Mouse (Mus musculus) heart, adult 2 months (tissue): ENCODE measurements at regions not wholly inside any gene's neighbourhood (a gene's known extent, or its start where the extent isn't known, plus 50 kb on each side); places are given as distances from the start of the nearest gene placed in this dataset.
A peak's percentile ranks its signal among the peaks of the same experiment; 100 is the strongest.

Source experiments
- DNase-seq, 2 experiments: peaks; one replicate each; pipeline ENCODE4 v3.0.0; 2021
- H3K27ac ChIP-seq: fragments of 200-600 bp; 2 replicates; pipeline ENCODE4 v1.8.1; 2022
- H3K27me3 ChIP-seq: fragments of 200-500 bp; 2 replicates; pipeline ENCODE4 v1.6.1; 2012; ENCODE audit warnings: mild to moderate bottlenecking, low read length, inconsistent platforms, mixed read lengths; ENCODE audit not compliant: control insufficient read depth, insufficient read depth
- H3K36me3 ChIP-seq: fragments of 200-500 bp; 2 replicates; pipeline ENCODE4 v1.6.1; 2012; ENCODE audit warnings: low read length, inconsistent platforms; ENCODE audit not compliant: control insufficient read depth, insufficient read depth
- H3K4me1 ChIP-seq: fragments of 200-500 bp; 2 replicates; pipeline ENCODE4 v1.6.1; 2011; ENCODE audit warnings: low read length; ENCODE audit not compliant: control insufficient read depth, insufficient read depth
- H3K4me3 ChIP-seq: fragments of 200-600 bp; 2 replicates; pipeline ENCODE4 v1.8.1; 2022
- H3K79me2 ChIP-seq: fragments of 200-500 bp; replicated peaks from 2 replicates; pipeline ENCODE4 v1.6.1; 2012; ENCODE audit warnings: mild to moderate bottlenecking, inconsistent platforms, low read length, moderate library complexity, mixed read lengths; ENCODE audit not compliant: control insufficient read depth, insufficient read depth
- H3K9ac ChIP-seq: fragments of 200-500 bp; 2 replicates; pipeline ENCODE4 v1.6.1; 2012; ENCODE audit warnings: low read depth, mild to moderate bottlenecking, control low read depth, inconsistent platforms, low read length, mixed read lengths
- CTCF ChIP-seq: fragments of 200-600 bp; IDR thresholded peaks from 2 replicates; pipeline ENCODE4 v1.8.1; 2022; ENCODE audit warnings: antibody characterized with exemption, mild to moderate bottlenecking, moderate library complexity
- EP300 ChIP-seq: fragments of 200-500 bp; IDR thresholded peaks from 2 replicates; pipeline ENCODE4 v1.6.1; 2011; ENCODE audit warnings: low read depth, low read length, control low read depth; ENCODE audit not compliant: insufficient read depth
- POLR2A ChIP-seq: fragments of 200-500 bp; IDR thresholded peaks from 2 replicates; pipeline ENCODE4 v1.6.1; 2011; ENCODE audit warnings: mild to moderate bottlenecking, low read depth, low read length, control low read depth; ENCODE audit not compliant: insufficient read depth
- WGBS: fragments of 180-500 bp; shearing (Covaris S2); methylation state at CpG from one replicate; pipeline ENCODE4 v1.1.7; 2018; 5-methylcytosine and 5-hydroxymethylcytosine counted together
- intact Hi-C: fragments of 180-260 bp; cut with DNase I; formaldehyde crosslinking; loops from one replicate; pipeline ENCODE4 v1.15.1; 2025

- Histone ChIP-seq H3K79me2 (no peaks in the 10 kb centered on the region), H3K27me3 (no peaks in the 10 kb centered on the region), H3K4me3 (no peak overlapping the region), H3K27ac (no peak overlapping the region), H3K9ac (no peak overlapping the region), H3K36me3 (no peaks in the 10 kb centered on the region), H3K4me1 (no peaks in the 10 kb centered on the region)
- no peak for DNase-seq
- intact Hi-C loops = no loop called here
- 43% methylated on average over 5 of the region's 5 CpGs for WGBS
- TF ChIP-seq EP300 (no peak), POLR2A (no peak), CTCF (no peak)
Measured at GRCm38 (mm10) chr17:64229225-64229976, 102.3 kb downstream of the Pja2 start.

GRCm38 (mm10) chr17:64214599-64214998, 117.1 kb downstream of the Pja2 start:
- DNase-seq = peak; percentile 32 to 46
- Histone ChIP-seq H3K27me3 (no peaks in the 10 kb centered on the region), H3K79me2 (no peaks in the 10 kb centered on the region), H3K36me3 (no peaks in the 10 kb centered on the region), H3K4me3 (no peak overlapping the region), H3K27ac (0 out of 2 replicates have a peak overlapping the region, but pooled peaks have one; percentile 21), H3K4me1 (peaks cover 2% of the 10 kb centered on the region; the same call in 1 of the 2 replicates), H3K9ac (no peak overlapping the region)
- intact Hi-C loops = no loop called here
- TF ChIP-seq POLR2A = no peak
- TF ChIP-seq EP300 = 0 out of 2 replicates have a peak, but pooled peaks have one; percentile 27
- 17% methylated on average over 7 of the region's 7 CpGs for WGBS

- no peak overlapping the region for H3K9ac ChIP-seq
- H3K27me3 ChIP-seq = no peaks in the 10 kb centered on the region
- no peak for DNase-seq
- H3K79me2 ChIP-seq = no peaks in the 10 kb centered on the region
- intact Hi-C loops = no loop called here
- no peak overlapping the region for H3K4me3 ChIP-seq
- no peaks in the 10 kb centered on the region for H3K36me3 ChIP-seq
- 91% methylated on average over 4 of the region's 4 CpGs for WGBS
- H3K4me1 ChIP-seq = peaks cover 2% of the 10 kb centered on the region; the same call in 1 of the 2 replicates
- no peak for TF ChIP-seq CTCF
- no peak for TF ChIP-seq EP300
- TF ChIP-seq POLR2A = no peak
- no peak overlapping the region for H3K27ac ChIP-seq
Measured at GRCm38 (mm10) chr17:64213251-64213650, 118.5 kb downstream of the Pja2 start.

GRCm38 (mm10) chr17:64211281-64211680, 120.4 kb downstream of the Pja2 start:
- H3K4me3 ChIP-seq = no peak overlapping the region
- no peak for DNase-seq
- H3K9ac ChIP-seq = no peak overlapping the region
- no peaks in the 10 kb centered on the region for H3K79me2 ChIP-seq
- H3K36me3 ChIP-seq = no peaks in the 10 kb centered on the region
- H3K4me1 ChIP-seq = peaks cover 2% of the 10 kb centered on the region; the same call in 1 of the 2 replicates
- intact Hi-C loops = no loop called here
- no peak overlapping the region for H3K27ac ChIP-seq
- TF ChIP-seq CTCF (no peak), POLR2A (no peak), EP300 (no peak)
- H3K27me3 ChIP-seq = no peaks in the 10 kb centered on the region
- 96% methylated on average over 8 of the region's 8 CpGs for WGBS

DNA sequence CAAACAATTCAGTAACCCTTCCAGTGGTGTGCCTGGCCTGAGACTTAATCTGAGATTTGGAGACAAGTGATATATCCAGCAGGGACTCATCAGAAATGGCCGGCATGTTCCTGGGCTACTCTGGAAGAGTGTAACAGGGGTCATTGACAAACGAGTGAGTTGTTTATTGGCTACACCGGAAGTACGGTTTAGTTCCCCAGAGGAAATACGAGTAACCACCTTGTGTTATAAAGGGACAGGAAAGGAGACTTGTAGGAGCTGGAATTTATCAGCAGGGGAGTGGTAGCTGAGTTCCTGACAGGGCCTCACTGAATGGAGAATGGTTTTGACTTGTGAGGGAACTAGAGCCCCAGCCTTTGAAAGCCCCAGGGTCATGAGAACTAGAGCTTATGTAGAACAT, 121.3 kb downstream of the Pja2 start:
- peaks cover 2% of the 10 kb centered on the region; the same call in 1 of the 2 replicates for H3K4me1 ChIP-seq
- no peak overlapping the region for H3K9ac ChIP-seq
- intact Hi-C loops = no loop called here
- H3K4me3 ChIP-seq = no peak overlapping the region
- H3K36me3 ChIP-seq = no peaks in the 10 kb centered on the region
- H3K27ac ChIP-seq = no peak overlapping the region
- no peak for TF ChIP-seq EP300
- TF ChIP-seq CTCF = no peak
- 40% methylated on average over 5 of the region's 5 CpGs for WGBS
- H3K27me3 ChIP-seq = no peaks in the 10 kb centered on the region
- no peaks in the 10 kb centered on the region for H3K79me2 ChIP-seq
- DNase-seq = no peak

- H3K4me1 ChIP-seq = peaks cover 2% of the 10 kb centered on the region; the same call in 1 of the 2 replicates
- no peak for TF ChIP-seq EP300
- TF ChIP-seq CTCF = no peak
- TF ChIP-seq POLR2A = no peak
- H3K27me3 ChIP-seq = no peaks in the 10 kb centered on the region
- H3K36me3 ChIP-seq = no peaks in the 10 kb centered on the region
- no peak overlapping the region for H3K27ac ChIP-seq
- no peak overlapping the region for H3K4me3 ChIP-seq
- H3K9ac ChIP-seq = no peak overlapping the region
- H3K79me2 ChIP-seq = no peaks in the 10 kb centered on the region
- no peak for DNase-seq
- intact Hi-C loops = no loop called here
- WGBS = 90% methylated on average over 10 of the region's 10 CpGs
Measured at GRCm38 (mm10) chr17:64209640-64210039, 122.1 kb downstream of the Pja2 start.
